Mouse (Mus musculus) retina, postnatal 7 days (tissue): Measurements from ENCODE around the gene Rbm38.

Experiments used
- DNase-seq: peaks from one replicate; pipeline ENCODE4 v3.0.0-alpha.2; 2012; ENCODE audit warnings: low read depth, low spot score

The Rbm38 gene

DNA sequence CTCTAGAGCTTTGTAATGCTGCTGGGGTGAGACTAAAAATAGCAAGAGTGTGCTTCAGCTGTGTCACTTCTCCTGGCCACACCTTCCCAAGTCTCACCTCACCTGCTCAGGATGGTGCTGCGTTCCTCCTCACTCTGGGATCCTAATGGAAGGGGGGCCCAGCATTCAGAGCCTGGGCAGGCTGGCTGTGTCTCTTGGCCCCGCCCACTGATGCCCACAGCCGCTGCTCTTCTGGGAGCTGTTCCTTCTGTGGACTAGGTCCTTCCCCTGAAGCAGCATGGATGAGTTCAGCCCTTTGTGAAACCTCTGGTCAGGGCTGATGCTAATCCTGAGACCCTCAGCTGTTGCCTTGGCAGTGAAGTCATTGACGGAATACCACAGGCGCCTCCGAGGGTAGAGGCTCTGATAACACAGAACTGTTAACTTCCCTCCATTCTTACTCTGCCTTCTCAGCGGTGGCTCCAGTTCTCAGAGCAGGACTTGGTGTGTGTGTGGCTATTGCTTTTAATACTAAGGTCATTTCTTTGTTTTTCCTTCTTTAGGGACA lies 5.5 kb upstream of the Rbm38 start:
- DNase-seq: no peak

DNA sequence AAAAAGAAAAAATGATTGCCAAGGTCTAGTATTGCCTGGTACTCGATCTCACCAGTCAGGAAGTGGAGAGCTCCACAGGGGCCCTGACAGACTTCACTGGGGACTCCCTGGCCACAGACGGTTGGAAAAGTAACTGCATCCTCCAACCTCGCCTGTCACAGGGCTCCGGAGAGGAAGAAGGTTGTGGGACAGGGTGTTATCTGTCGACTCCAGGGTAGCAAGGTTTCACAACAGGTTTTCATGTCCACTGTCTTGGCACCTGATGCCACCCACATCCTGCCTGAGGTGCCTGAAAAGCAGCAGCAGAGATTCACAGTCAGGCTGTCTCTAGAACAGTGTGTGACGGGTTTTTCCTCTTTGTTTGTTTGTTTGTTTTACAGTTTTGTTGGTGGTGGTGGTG lies 2.4 kb upstream of the Rbm38 start:
- no peak for DNase-seq

DNA sequence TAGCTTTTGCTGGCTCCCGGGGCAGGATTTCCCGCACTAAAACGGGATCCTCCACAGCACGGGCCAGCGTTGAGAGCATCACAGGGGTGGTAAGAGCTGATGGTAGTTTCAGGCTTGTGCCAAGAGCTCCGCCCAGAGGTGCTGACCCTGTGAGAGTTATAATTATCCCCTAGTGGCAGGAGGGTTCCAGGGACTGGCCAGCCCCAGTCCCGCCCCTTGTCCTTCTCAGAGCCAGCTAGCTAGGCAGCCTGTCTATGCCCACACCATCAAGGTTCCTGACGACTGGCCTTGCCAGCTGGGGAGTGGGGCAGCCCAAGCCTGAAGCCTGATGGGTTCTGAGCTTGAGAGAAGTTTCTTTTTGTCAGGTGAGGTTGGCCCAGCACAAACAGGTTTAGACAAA lies 1.7 kb upstream of the Rbm38 start:
- DNase-seq: no peak

DNA sequence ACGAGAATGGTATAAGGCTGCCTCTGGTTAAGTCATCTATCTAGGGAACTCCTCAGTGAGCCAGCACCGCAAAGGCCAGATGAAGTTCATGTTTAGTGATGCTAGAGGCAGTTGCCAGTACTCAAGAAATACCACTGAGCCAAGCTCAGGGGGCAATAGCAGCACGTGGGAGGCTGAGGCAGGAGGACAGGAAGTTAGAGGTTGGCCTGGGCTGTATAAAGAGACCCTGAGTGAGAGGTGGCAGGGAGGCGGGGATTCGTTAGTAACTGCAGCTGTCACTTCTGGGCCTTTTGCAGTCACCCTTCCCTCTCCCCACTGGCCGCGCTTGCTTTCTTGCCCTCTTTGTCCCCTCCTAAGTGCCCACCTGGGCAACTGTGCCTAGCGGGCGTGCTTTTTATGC lies 976 bp upstream of the Rbm38 start:
- DNase-seq: no peak

DNA sequence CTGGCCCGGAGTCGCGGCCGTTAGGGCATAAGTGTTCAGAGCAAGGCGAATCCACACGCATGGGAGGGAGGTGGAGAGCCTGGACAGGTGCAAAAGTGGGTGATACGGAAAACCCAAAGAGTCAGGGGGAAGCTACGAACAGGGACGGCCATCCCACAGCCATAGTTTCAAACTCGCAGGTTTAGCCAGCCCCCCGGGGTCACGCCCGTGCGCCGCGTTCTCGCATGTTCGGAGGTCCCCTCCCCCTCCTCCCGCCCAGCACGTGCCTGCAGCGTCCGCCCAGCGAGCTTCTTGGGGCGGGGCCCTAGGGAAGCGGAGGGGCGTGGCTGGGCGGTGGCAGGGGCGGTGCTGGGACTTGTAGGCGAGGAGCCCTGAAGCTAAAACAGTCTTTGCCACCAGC lies 508 bp upstream of the Rbm38 start:
- DNase-seq: peak; percentile 61

DNA sequence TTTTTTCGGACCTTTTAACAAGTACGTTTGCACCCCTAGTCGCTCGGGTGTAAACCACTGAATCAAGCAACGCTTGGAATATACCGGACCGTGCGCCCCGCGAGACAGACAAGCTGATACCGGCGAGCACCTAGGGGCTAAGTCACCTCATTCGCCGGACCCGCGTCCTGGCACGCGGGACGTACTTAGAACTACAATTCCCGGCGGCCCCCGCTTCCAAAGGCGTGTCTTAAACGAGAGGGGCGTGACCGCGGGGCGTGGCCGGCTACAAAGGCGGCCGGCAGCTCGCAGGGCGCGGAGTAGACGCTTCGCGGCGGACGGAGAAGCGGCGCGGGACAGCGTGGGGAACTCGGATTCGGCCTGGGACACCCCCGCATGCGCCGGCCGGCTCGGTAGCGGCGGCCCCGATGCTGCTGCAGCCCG lies 1.3 kb downstream of the Rbm38 start:
- DNase-seq: peak; percentile 82

DNA sequence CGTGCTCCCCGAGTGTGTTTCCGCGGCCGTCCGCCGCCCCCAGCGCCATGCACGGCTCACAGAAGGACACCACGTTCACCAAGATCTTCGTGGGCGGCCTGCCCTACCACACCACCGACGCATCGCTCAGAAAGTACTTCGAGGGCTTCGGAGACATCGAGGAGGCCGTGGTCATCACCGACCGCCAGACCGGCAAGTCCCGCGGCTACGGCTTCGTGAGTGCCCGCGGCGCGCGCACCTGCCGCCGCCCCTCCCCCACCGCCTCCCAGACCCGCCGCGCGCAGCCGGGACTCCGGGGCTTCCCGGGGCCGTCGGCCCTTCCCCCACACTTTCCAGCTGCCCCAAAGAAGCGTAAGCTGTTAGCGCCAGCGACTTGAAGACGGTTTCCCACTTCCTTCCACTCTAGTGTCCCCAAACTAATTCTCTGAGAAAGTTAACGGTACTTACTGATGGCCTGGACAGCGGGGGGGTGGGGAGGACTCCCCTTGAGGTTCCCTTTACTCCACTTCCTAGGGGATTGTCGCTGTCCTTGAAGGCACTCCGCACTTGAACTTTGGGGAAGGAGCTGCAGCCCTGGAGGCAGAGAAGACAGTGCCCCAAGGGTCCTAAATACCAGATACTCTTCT lies 1.9 kb downstream of the Rbm38 start:
- DNase-seq: no peak

DNA sequence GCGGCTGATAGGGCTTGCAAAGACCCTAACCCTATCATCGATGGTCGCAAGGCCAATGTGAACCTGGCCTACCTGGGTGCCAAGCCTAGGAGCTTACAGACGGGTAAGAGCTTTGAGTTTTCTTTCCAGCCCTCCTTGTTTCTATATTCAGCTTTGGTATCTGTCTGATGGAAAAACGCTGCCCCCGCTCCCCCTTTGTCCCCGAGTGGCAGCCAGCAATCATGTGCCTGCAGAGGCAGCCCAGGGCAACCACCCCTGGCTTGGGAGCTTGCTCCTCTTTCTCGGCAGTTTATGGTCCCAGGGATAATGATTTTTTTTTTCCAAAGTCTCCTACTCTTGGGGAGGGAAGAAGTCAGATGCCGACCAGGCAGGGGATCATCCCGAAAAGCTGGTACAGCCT lies 2.5 kb downstream of the Rbm38 start:
- DNase-seq: no peak

DNA sequence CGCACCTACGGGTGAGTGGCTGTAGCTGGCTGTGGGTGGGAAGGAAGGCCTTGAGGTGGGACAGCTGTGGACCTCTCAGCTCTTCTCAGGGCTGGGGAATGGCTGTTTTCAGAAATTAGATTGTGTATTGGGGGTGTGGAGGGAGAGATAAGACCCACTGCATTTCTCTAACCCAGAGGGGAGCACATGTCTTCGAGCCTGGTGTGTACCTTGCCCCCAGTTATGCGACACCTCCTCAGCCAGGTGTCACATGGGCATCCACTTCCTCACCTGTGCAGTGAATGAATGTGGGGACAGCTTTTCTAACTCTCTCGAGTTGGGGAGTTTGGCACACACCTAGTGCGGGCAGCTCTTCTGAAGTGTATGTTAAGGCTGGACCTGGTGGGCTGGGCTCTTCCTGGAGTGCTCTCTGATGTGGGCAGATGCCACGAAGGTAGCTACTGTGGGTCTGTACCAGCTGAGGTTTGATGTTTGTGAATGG lies 3.1 kb downstream of the Rbm38 start:
- no peak for DNase-seq

DNA sequence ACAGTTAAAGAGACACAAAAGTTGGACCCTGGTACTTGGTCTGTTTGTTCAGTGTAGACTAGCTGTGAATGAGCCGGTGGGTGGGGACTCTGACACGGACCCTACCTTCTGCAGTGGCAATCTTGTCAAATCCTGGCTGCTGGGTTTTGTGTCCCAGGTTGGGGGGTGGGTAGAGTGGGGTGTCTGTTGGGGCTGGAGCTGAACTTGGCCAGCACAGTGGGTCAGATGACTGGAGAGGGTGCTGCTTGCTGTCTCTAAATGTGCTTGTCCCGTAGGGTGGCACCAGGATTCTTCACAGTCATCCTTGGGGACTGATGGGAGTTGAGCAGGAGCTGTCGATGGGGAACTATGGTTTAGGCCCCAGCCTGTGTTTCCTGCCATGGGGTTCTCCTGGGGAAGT lies 3.7 kb downstream of the Rbm38 start:
- DNase-seq: no peak

DNA sequence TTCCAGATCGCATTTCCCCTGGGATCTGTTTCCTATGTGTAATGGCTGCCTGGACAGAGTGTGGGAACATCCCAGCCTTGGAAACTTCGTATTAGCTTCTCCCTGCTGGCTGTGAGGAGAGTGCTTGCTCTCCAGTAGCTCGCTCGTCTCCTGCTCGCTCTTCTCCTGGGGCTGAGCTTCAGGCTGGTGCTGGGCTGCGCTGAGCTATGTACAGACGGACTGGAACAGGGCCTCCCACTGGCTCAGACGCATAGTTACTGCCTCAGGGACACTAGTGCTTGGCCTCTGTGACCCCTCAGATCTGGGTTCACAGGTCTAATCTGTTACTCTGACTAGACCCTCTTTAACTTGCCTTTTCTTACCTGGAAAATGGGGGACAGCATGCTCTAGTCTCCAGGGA lies 4.1 kb downstream of the Rbm38 start:
- no peak for DNase-seq

DNA sequence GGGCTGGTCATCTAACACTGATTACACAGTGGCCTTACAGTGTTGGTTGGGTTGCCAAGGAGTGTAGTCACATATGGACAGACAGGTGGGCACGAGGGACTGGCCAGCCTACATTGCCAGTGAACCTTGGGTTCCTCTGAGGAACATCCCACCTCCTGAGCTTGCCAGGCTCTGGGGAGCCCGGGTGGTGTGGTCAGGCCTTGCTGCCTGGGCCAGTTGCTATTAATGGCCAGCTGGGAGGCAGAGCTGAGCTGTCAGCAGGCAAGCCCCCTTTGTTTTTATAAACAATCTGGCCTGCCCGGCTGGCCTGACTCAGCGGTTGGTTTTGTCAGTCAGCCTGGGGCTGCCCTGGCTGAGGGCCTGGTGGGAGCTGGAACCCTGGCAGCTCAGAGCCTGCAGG lies 4.6 kb downstream of the Rbm38 start:
- no peak for DNase-seq

DNA sequence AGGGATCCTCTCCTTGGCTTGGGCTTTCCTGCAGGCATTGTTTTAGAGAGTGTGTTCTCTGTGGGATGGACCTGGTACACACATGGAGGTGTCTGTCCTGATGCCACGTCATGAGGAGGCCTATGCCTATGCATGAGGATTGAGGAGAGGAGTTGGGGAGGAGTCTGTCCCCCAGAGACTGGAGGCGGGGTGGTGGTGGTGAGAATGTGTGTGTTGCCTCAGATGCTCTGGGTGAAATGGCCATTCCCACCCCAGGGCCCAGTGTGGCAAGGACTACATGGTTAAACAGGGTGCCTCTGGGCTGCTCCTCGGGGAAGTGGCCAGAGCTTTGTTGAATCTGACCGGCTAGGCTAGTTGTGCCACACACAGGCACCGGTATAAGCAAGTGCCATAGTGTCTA lies 6.0 kb downstream of the Rbm38 start:
- DNase-seq: no peak

DNA sequence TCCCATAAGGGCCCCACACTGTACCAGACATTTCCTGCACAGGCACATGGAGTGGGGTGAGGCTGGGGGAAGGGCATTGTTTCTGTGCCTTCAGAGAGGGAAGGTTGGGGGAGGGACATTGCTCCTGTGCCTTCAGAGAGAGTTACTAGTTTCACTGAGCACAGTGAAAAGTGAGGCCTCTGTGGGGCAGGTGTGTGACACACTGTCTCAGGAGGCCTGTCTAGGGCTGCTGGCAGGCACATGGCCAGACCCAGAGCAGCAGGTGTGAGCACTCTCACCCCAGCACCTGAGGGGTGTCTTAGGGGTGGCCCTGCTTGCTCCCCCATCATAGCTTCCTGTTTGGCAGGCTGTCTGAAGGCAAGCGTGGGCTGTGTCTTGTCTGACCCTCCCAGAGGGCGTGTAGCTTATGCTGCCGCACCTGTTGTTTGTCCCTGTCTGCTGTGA lies 6.4 kb downstream of the Rbm38 start:
- no peak for DNase-seq

DNA sequence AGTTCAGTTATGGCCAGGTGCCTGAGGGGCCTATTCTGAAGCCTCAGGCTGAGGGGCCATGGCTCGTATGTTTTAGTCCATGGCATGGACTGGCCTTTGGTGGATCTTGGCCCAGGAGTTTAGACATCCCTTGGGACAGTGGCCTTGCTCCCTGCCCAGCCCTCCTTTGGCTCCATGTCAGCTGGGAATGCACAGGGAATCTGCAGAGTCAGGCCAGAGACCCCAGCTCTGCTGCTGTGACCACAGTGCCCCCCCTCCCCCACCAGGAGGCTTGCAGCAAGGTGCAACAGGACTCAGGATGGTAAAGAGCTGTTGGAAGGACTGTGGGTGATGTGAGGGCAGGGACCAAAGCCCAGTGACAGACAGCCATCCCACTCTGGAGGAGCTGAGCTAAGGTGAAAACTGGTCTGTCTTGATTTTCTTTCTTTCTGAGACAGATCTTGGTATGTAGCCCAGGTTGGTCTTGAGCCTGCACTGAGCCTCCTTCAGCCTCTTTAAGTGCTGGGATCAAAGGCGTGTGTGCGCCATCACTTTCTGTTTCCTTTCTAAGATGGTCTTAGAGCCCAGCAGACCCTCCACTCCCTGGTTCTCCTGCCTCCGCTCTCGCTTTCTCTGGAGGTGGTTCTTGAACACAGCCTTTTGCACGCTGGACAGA lies 7.0 kb downstream of the Rbm38 start:
- DNase-seq: no peak

DNA sequence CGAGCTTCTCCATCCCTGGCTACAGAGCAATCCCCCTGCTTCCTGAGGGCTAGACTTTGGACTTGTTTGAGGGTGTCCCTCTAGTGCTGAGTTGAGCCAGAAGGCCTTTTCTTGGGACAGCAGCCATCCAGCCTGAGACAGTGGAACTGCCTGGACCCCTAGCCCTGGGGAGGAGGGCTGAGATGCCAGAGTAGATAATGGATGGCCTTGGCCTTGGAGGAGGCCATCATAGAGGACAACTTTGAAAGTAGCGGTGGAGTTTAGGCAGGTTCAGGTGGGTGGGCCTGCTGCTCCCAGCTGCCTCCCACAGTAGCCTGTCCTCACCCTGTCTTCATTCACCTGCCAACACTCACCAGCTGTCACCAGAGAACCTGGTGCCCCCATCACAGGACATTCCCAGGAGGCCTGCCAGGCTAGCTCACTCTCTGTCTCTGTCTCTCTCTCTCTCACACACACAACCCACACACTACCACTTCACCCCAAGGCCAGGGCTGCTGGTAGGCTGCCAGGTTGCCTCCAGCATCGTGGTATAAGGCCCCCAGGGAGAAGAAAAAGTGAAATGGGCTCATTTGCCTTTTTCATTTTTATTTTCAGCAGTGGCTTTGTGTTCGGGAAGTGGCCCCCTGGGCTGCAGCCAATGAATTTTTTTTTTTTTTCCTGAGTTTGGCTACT lies 7.7 kb downstream of the Rbm38 start:
- DNase-seq: no peak

DNA sequence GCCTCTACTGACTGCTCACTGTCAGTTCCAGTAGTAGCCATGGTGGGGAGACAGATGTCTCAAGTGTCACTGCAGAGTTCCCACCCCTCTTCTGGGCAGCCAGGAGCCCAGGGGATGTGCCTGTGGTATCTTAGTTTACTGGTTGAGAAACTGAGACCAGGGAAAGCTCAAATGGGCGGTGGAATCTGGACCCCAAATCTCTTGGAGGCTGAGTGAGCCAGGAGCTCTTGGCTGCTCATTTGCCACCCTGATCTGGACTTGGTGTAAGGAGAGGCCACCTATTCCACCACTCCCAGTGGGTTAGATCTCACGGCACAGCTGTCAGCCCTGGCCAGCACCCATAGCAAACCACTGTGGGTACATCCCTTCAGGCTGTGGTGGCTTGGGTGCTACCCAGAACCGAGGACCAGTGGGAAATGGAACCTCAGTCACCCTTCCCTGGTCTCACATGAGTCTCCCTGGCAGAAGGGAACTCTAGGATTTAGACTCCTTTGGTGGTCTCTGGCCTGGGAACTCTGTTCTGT lies 8.3 kb downstream of the Rbm38 start:
- no peak for DNase-seq

DNA sequence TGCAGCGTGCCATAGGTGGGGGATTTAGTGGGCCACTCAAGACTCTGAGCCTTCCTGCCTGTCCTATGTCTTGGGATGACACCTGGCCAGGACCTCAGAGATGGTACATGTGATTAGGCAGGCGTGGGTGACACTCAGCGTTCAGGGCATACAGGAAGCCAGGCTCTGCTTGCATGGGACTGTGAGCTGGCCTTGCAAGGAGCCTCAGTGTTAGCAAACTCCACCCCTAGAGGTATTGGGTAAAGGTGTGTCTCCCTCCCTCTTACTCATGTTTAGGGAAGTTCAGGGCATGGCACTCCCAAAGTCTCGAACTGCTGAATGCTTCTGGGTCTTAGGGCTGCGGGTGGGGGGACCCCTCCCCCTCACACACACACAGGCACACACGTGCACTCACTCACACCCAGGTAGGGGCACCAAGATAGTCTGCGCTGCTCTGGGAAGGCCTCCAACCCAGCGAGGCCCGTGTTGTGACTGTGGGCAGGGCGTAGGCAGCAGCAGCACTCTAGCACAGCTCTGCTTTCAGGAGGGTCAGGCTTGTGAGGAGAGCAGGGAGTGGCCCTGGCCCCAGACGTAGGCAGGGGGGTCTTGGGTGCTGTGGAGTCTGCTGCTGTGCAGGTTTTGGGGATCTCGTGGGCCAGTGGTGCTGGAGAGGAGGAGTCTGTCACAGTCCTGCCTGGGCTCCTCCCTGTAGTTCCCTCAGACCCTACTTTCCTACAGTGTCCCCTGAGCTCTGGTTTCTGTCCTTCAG lies 10.5 kb downstream of the Rbm38 start:
- no peak for DNase-seq

DNA sequence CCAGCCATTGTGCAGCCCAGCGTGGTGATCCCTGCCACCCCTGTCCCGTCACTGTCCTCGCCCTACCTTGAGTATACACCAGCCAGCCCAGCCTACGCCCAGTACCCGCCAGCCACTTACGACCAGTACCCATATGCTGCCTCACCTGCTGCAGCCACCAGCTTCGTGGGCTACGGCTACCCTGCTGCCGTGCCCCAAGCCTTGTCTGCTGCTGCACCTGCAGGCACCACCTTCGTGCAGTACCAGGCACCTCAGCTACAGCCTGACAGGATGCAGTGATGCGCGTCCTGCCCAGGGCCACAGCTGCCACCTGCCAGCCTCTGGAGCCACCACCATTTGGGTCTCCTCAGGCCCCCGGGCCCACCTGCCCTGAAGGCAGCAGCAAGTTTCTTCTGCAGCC lies 13.2 kb downstream of the Rbm38 start:
- DNase-seq: no peak

DNA sequence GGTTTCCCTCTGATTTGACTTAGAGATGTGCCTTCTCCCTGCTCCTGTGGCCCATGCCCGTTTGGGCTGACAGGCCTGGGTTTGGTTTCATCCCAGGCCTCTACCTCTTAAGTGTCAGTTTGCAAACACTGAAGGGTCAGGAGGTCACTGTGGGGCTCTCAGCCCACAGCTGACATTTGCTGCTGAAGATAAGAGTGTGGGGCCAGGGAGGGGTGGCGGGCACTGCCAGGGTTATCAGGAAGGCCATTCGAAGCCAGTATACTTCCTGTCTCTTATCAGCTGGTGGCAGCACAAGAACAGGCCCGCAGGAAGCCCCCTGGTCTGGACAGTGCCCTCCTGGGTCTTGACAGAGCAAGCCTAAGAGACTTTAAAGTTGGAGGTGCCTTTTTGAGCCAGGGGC lies 14.7 kb downstream of the Rbm38 start:
- DNase-seq: no peak

DNA sequence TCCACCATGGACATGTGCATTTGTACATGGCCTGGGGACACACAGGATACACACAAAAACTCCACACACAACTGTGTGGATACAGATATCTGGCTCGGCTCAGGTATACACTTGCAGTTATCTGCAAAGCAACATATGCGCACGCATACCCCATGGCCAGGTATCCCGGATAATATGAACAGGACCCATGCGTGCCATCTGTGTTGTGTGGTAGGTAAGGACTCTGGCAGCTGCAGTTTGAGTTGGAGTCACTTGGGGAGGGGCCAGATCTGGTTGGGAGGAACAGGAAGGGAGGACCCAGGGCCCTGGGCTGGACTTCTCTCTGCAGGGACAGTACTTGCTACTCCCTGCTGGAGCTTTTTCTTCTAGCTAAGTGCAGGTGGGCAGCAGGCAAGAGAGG lies 15.4 kb downstream of the Rbm38 start:
- DNase-seq: no peak

DNA sequence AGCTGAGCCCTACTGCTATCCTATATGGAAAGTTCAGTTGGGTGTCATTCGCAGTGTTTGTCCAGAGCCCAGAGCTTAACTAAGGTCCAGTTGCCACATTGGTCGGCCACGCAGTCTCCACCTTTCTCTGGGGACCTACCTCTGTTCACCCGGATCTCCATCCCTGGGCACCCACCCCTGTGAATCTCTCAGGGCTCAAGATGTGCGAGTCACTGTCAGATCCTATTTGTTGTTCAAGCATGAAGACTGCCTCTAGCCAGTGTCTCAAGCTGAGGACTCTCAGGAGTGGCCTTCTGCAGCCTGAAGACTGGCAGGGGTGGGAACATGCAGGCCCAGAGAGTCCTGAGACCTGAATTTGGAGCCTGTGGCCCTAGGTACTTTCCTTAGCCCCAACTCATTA lies 15.8 kb downstream of the Rbm38 start:
- DNase-seq: no peak
